In the genomic region with DNA sequence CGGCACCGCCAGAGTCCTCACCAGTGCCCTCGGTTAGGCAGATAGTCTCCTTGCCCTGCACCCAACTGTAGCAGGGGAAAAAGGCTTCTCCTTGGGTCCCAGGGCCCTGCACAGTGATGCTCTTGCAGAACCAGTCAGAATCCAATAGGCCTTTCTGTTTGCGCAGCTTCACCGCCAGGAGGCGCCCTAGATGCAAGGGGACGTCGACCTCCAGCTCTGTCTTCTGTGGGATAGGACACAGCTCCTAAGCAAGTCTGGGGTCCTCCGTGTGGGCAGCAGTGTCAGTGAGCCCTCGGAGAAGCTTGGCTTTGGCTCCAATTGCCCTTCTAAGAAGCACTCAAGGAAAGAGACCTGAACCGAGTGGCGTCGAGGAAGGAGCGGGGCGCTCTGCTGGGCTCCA, we compare ENCODE assay signal across 7 mouse cellular contexts. TPM values are rescaled to one million over a fixed set of nuclear protein-coding genes. Genes with fewer than 3 reads are reported as not detected.
DNase-seq lines count a peak whose midpoint lies in the region; ATAC-seq and TF ChIP-seq lines count a peak whose summit lies in the region.

No protein-coding gene starts in this region.

- ATAC-seq in heart, embryonic 13.5 days (ENCODE audit: extremely low read depth, insufficient number of reproducible peaks, low FRiP score, low TSS enrichment), result no peak
- no peak for ATAC-seq in kidney, postnatal 0 days (replicated peaks; ENCODE audit: low FRiP score, low read depth)

- H3K27me3 ChIP-seq in heart, embryonic 13.5 days (replicated peaks), result peaks cover 88% of the 10 kb centered on the region
- H3K27me3 ChIP-seq in kidney, postnatal 0 days (ENCODE audit: insufficient read depth, low read length), result peaks cover 17% of the 10 kb centered on the region

- no peaks in the 10 kb centered on the region for H3K9me3 ChIP-seq in heart, embryonic 13.5 days
- no peaks in the 10 kb centered on the region for H3K9me3 ChIP-seq in kidney, postnatal 0 days (replicated peaks; ENCODE audit: low read length)

- peak; percentile 86 for TF ChIP-seq CTCF in kidney, postnatal 0 days (IDR thresholded peaks at IDR 0.05; ENCODE audit: low read depth)

- peak; percentile 39 for DNase-seq in urinary bladder, adult 2 months (ENCODE audit: low spot score)
- DNase-seq in urinary bladder, postnatal 10 days (ENCODE audit: low spot score), result no peak
- peak; percentile 8 for DNase-seq in c-Kit-negative CD71-positive TER-119-positive erythroid progenitor cells, embryonic 14.5 days (ENCODE audit: low read depth, low spot score)
- peak; percentile 72 for DNase-seq in kidney, postnatal 0 days (ENCODE audit: low spot score)
- peak; percentile 30 for DNase-seq in lung, postnatal 25 days (ENCODE audit: low spot score)
- DNase-seq in retina, postnatal 7 days (ENCODE audit: low read depth, low spot score), result peak; percentile 37

- H3K36me3 ChIP-seq in heart, embryonic 13.5 days, result no peaks in the 10 kb centered on the region
- no peaks in the 10 kb centered on the region for H3K36me3 ChIP-seq in kidney, postnatal 0 days (ENCODE audit: insufficient read depth, low read length)

- H3K27ac ChIP-seq in heart, embryonic 13.5 days (replicated peaks), result no peak overlapping the region
- no peak overlapping the region for H3K27ac ChIP-seq in kidney, postnatal 0 days

- H3K4me3 ChIP-seq in heart, embryonic 13.5 days, result peak overlapping the region; percentile 12; the same call in 1 of the 2 replicates
- H3K4me3 ChIP-seq in kidney, postnatal 0 days (replicated peaks; ENCODE audit: low read depth, low read length), result 0 out of 2 replicates have a peak overlapping the region, but pooled peaks have one; percentile 4

- peak overlapping the region; percentile 45 for H3K4me2 ChIP-seq in heart, embryonic 13.5 days
- peak overlapping the region; percentile 42 for H3K4me2 ChIP-seq in kidney, postnatal 0 days (ENCODE audit: low read length)

- H3K9ac ChIP-seq in heart, embryonic 13.5 days, result no peak overlapping the region
- no peak overlapping the region for H3K9ac ChIP-seq in kidney, postnatal 0 days (ENCODE audit: low read depth, low read length)

- 4% methylated on average over 15 of the region's 15 CpGs for WGBS in heart, embryonic 13.5 days
- 2% methylated on average over 15 of the region's 15 CpGs for WGBS in kidney, postnatal 0 days

- H3K4me1 ChIP-seq in heart, embryonic 13.5 days, result peaks cover 3% of the 10 kb centered on the region; the same call in 1 of the 2 replicates
- H3K4me1 ChIP-seq in kidney, postnatal 0 days (replicated peaks; ENCODE audit: insufficient read depth, low read length), result no peaks in the 10 kb centered on the region

RNA-seq across cellular contexts. Expression of gene Alox12e, which starts 0.8 kb away (rescaled TPM):
- polyA plus RNA-seq in urinary bladder, adult 2 months (2012; rRNA removed), result 0.14 and 0.21 TPM in 2 replicates
- not detected in 2 replicates for polyA plus RNA-seq in heart, embryonic 13.5 days (2015; fragmentation: Nextera tagmentation; extraction: Ambion mirVana)
- polyA plus RNA-seq in kidney, postnatal 0 days (2015; fragmentation: Nextera tagmentation; extraction: Ambion mirVana), result 0.10 and 0.16 TPM in 2 replicates

RNA-seq across cellular contexts. Expression of gene Alox15, which starts 30.2 kb away (rescaled TPM):
- 0.80 and 1.3 TPM in 2 replicates for polyA plus RNA-seq in urinary bladder, adult 2 months (2012; rRNA removed)
- polyA plus RNA-seq in heart, embryonic 13.5 days (2015; fragmentation: Nextera tagmentation; extraction: Ambion mirVana), result 0.05 TPM in 1 of 2 replicates, not detected in the other
- polyA plus RNA-seq in kidney, postnatal 0 days (2015; fragmentation: Nextera tagmentation; extraction: Ambion mirVana), result 2.3 and 2.4 TPM in 2 replicates
